Mouse (Mus musculus) cerebellum, adult (tissue): ENCODE measurements at regions not wholly inside any gene's neighbourhood (a gene's known extent, or its start where the extent isn't known, plus 50 kb on each side); places are given as distances from the start of the nearest gene placed in this dataset.

Experiments used
- ATAC-seq: cut with Nextera tagmentation; 2 replicates; pipeline ENCODE4 v1.9.2; 2017; ENCODE audit warnings: mild to moderate bottlenecking, moderate library complexity, mixed read lengths; ENCODE audit not compliant: insufficient number of reproducible peaks, low FRiP score, low TSS enrichment

- ATAC-seq: no peak
Observed at GRCm38 (mm10) chr16:55471396-55471795, 173.6 kb upstream of the Zpld1 start.

DNA sequence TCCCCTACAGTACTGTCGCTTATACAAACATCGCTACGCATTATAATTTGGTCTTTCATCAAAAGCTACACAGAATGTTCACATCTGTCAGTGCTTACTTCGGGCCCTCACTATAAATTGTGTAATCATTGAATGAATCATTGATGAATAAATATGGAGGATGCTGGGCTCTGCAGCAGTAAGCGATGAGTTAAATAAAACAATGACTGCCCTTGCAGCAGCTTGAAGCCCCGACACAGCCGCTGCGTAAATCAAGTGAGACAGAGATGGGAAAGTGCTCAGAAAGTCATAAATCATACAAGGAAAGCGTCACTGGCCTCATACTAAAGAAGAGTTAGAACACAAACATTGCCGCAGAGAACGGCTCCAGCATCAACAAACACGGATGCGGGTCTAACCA, 172.9 kb upstream of the Zpld1 start:
- ATAC-seq: no peak

DNA sequence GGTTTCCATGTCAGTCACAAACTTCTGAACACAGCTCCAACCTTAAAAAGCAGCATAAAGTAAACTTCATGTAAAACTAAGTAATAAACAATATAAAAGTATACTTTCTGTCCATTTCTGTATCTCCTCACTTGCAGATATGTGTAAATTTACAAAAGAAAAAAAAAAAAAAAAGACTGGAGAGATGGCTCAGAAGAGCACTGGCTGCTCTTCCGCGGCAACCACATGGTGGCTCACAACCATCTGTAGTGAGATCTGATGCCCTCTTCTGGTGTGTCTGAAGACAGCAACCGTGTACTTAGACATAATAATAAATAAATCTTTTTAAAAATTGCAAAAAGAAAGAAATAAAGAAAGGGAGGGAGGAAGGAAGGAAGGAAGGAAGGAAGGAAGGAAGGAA, 171.9 kb upstream of the Zpld1 start:
- ATAC-seq: no peak

GRCm38 (mm10) chr16:55468833-55469458, 171.2 kb upstream of the Zpld1 start:
- no peak; the same call in 1 of the 2 replicates for ATAC-seq

- ATAC-seq: no peak
Observed at GRCm38 (mm10) chr16:55460519-55460918, 162.7 kb upstream of the Zpld1 start.

- ATAC-seq: no peak
Observed at GRCm38 (mm10) chr16:55447581-55447980, 149.8 kb upstream of the Zpld1 start.

DNA sequence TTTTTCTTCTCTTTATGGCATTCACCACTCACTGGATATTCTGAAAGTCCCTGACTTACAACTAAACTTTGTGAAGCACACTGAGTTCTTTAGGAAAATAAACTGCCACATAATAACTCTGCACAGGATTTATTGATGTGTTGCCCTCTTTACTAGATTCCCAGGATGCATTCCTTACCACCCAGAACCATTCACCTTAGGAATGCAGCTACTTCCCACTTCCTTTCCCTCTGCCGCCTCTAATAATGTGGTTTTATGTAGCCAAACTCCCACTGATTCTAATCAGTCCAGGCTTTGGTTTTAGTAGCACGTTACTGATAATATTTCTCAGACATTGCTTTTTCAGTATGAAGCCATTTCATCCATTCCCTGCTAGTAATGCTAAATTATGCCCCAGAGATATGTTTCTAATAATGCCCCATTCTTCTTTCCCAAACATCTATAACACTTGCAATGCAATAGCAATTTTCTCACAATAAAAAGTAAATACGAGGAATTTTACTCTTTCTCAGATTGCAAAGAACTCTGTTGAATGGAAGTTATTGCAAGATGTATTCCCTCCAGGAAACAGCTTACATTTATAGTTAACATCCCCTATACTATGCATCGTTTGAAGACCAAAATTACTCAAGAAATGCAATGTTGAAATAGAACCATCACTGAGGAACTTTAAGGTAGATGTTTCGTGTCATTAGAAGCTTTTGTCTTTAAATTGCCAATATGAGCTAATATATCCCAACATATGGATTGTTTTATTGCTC, 145.2 kb upstream of the Zpld1 start:
- ATAC-seq: no peak

DNA sequence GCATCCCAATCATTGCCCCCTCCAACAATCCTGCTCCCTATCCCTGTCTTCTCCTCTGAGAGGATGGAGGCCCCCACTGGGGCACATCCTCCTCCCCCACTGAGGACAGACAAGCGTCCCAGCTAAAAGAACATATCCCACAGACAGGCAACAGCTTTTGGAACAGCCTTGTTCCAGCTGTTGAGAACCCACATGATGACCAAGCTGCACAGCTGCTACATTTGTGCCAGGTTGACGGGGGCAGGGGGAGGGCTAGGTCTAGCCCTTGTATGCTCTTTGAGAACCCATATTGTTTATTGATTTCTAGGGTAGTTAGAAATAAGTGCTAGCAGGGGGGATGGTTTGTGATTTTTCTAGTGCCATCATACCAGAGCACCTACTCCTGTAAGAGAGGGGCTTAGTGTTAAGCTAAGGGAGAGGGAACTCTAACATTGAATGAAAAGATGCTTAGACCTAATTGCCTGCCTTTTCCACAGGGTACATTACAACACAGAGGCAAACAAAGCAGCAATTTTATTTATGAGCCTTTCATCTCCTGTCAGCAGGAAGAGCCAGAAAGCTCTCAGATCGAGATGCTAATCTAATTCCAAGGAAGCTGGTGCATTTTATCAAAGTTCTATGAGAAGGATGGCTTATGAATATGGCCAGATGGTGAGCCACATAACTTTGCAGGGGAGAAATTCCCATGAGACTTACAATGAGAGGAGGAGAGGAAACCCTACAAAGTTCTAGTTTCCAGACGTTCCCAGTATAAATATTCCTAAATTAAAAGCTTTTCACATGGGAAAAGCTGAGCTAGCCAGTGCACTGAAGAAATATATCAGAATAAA, 137.6 kb upstream of the Zpld1 start:
- ATAC-seq: no peak

DNA sequence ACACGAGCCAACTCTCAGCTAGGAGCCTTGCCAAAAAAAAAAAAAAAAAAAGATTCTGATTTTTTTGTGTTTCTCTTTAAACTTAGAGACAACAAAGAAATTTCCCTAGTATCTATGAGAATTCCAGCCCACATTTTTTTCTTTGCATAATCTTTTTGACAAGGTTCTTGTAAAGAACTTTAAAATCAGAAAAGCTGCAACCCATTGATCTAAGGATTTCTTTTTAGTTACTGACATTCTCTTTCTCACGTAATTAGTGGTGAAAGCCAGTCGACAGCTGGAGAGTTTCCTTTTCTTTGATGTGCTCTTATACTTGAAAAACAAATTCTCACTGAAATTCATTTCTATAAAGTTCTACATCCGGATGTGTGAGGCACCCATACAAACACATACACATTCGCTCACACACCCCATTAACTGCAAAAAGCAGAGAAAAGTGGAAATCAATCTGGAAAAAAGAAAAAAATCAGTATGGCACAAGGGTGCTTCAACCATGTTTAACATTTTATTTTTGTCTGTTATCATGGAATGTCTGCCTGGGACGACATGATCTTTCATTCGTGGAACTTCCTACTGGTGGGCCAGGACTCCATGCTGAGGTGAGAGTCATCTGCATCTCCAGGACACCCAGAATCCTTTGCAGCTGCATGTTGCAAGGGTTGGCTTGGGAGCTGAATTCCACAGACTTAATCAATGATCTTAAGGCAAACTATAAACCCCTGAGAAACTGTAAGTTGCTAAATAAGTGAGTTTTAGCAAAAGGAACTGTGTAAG, 124.0 kb upstream of the Zpld1 start:
- no peak for ATAC-seq

DNA sequence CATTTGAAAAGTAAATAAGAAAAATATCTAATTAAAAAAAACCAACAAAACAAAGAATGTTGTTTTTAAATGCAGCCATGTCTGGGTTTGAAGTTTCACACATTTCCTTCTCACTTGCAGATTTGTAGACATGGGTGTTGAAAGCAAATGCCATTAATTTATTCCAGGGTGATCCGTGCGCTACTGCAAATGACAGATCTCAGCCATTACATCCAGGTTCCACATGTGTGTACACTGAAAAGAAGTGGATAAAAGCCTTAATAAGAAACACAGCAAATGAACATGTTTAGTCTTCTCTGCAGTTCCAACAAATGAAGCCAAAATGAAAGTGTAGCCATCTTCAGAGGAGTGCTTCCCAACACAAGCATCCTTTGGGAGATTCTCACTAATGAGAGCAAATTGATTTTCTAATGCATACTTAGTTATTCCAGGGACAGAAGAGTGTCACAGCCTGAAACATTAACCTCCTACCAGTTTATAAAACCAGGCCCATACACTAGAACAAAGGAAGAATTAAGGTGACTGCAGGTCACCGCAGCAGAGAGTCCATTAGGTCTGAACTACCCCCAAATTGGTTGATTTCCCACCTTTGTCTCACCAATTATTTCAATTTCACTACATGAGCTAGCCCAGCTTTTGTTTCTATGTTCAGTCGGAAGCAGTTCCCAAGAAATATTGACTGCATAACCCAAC, 123.2 kb upstream of the Zpld1 start:
- ATAC-seq: no peak

DNA sequence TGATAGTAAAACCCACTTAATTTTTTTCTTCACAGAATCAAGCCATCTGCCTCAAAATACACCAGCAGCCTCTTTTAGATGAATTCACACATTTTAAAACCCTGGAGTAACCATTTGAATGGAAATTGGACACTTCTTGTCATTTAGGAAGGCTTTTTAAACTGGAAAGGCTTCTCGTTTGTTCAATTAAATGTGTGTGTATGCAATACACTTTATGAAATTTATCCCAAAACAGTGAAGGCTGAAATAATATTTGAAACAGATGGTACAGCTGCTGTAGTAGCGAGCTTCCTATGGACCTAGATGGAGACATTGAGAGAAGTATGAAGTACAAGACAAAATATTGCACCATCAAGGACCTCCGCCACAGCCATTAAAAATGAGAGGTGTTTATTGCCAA, 121.1 kb upstream of the Zpld1 start:
- no peak for ATAC-seq

DNA sequence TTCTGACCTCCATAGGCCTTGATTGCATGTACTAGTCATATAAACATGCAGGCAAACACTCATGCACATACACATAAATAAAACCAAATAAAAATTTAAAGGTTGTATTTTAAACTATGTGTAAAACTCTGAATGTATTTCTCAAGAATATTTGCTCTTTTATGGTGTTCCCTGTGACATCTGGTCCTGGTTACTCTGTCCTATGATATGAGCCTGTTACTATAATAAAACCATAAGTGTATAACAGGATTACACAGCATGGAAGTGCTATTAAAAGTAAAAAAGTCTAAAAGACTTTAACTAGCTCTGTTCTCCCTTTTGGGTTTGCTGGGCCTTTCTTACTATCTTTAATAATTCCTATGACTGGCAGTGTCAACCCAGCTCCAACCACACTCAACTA, 103.0 kb upstream of the Zpld1 start:
- ATAC-seq: no peak

- ATAC-seq: no peak
Observed at GRCm38 (mm10) chr16:55394864-55395263, 97.1 kb upstream of the Zpld1 start.

- no peak for ATAC-seq
Observed at GRCm38 (mm10) chr16:55390400-55390799, 92.6 kb upstream of the Zpld1 start.

DNA sequence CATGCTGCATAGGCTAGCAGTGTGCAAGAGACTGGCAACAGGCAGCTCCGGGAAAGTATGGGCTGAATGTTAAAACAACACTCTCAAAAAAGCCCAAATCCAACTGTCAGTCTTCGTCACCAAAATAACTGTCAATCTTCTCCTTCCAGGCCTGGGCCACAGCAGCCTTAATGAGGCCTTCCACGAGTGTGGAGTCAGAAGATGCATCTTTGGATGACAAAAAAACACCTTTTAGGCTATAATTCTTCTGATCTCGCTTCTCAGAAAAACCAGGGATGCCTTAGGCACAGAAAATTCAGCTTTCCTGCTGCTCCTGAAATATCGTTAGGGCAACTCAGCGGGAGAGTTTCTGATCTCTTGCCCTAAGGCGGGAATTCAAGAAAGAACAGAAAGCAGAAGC, 82.2 kb upstream of the Zpld1 start:
- no peak for ATAC-seq

DNA sequence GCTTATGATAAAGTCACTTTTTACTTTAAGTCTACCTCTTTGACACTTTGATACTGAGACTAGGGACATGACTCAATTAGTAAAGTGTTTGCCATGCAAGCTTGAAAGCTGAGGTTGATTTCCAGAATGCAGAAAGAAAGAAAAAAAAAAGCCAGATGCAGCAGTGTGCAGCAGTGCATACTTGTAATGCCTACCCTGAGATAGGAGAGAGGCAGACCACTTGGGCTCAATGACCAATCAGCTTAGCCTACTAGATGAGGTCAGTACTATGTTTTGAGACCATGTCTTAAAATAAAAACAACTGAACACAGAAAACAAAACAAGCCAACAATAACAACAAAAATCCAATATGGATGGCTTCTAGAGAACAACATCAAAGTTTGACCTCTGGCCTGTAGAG, 81.4 kb upstream of the Zpld1 start:
- no peak for ATAC-seq

DNA sequence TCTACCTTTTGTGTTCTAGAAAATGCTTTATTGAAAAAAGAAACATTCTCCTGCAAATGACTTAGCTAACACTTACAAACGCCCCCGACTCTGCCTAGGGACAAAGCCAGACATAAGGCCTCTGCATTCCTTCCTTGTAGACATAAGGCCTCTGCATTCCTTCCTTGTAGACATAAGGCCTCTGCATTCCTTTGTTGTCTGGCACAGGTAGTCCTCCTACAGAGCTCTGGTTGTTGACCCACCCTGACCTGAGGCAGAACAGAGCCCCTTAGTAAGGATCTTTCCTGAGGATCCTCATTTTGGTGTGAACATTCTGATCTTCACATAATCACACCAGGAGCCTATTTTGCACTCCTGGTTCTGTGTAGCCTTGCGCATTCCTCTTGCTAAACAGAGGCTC, 80.9 kb upstream of the Zpld1 start:
- no peak for ATAC-seq

- ATAC-seq: no peak
Observed at GRCm38 (mm10) chr16:55375922-55376321, 78.1 kb upstream of the Zpld1 start.

- ATAC-seq: no peak
Observed at GRCm38 (mm10) chr16:55357686-55358085, 59.9 kb upstream of the Zpld1 start.

DNA sequence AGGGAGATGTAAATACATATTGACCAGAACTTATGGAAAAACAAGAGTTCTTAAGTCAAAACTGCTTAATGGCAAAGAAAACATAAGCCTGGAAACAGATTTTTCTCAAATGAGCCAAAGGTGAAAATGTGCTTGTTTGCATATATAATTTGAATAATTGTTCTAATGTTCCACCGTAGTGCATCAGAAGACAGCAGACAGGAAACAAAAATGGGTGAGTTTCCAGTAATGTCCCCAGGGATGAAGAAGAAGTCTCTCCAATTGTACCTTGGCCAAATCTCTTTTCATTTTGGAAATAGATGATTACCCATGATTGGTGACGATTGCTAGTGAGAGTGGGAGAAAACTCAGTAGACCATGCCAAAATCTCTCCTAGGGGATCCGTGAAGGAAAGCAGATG, 58.3 kb upstream of the Zpld1 start:
- no peak for ATAC-seq
